Mouse (Mus musculus) ES-Bruce4 (cell line): ENCODE measurements at regions not wholly inside any gene's neighbourhood (a gene's known extent, or its start where the extent isn't known, plus 50 kb on each side); places are given as distances from the start of the nearest gene placed in this dataset.
"Not testable (repeated sequence)": the region's sequence is repeated elsewhere in the genome, so short reads cannot be mapped to it uniquely, and the experiment has no call there.

ENCODE experiments used
- H3K27ac ChIP-seq: 2 replicates; pipeline ENCODE4 v1.5.1; 2012; ENCODE audit warnings: low read length, inconsistent platforms; ENCODE audit not compliant: insufficient read depth
- H3K27me3 ChIP-seq: 2 replicates; pipeline ENCODE4 v1.6.1; 2012; ENCODE audit warnings: mild to moderate bottlenecking, low read length, inconsistent platforms; ENCODE audit not compliant: control insufficient read depth, poor library complexity, insufficient read depth, severe bottlenecking
- H3K36me3 ChIP-seq: 2 replicates; pipeline ENCODE4 v1.6.1; 2012; ENCODE audit warnings: inconsistent platforms, mild to moderate bottlenecking, low read length, moderate library complexity; ENCODE audit not compliant: control insufficient read depth, poor library complexity, insufficient read depth, severe bottlenecking
- H3K4me1 ChIP-seq: one replicate; pipeline ENCODE4 v1.8.1; 2011; ENCODE audit warnings: low read length; ENCODE audit not compliant: control insufficient read depth, insufficient read depth
- H3K4me3 ChIP-seq: 2 replicates; pipeline ENCODE4 v1.5.1; 2011; ENCODE audit warnings: low read depth, mild to moderate bottlenecking, low read length
- H3K9ac ChIP-seq: 2 replicates; pipeline ENCODE4 v1.6.1; 2012; ENCODE audit warnings: low read depth, mild to moderate bottlenecking, inconsistent platforms; ENCODE audit not compliant: poor library complexity, severe bottlenecking
- H3K9me3 ChIP-seq: replicated peaks from 2 replicates; pipeline ENCODE4 v1.6.1; 2012; ENCODE audit warnings: mild to moderate bottlenecking, low read length, inconsistent platforms; ENCODE audit not compliant: control insufficient read depth, poor library complexity, insufficient read depth, severe bottlenecking
- CTCF ChIP-seq: IDR thresholded peaks from one replicate; pipeline ENCODE4 v1.8.1; 2011; ENCODE audit warnings: low read depth, low read length
- EP300 ChIP-seq: IDR thresholded peaks from 2 replicates; pipeline ENCODE4 v1.6.1; 2011; ENCODE audit warnings: low read depth, low read length; ENCODE audit not compliant: insufficient read depth
- POLR2A ChIP-seq: IDR thresholded peaks from one replicate; pipeline ENCODE4 v1.8.1; 2011; ENCODE audit warnings: low read length; ENCODE audit not compliant: insufficient read depth

GRCm38 (mm10) chr12:8087958-8088357 is 110.5 kb downstream of the Apob start:
- no peaks in the 10 kb centered on the region for H3K4me1 ChIP-seq
- H3K9me3 ChIP-seq, result no peaks in the 10 kb centered on the region
- TF ChIP-seq EP300 (no peak), CTCF (no peak), POLR2A (no peak)
- H3K4me3 ChIP-seq, result no peak overlapping the region
- H3K9ac ChIP-seq, result no peak overlapping the region
- no peaks in the 10 kb centered on the region for H3K36me3 ChIP-seq
- no peak overlapping the region for H3K27ac ChIP-seq
- no peaks in the 10 kb centered on the region; the same call in 1 of the 2 replicates for H3K27me3 ChIP-seq

- H3K36me3 ChIP-seq, result no peaks in the 10 kb centered on the region
- no peak for TF ChIP-seq POLR2A
- no peak for TF ChIP-seq EP300
- TF ChIP-seq CTCF, result no peak
- no peaks in the 10 kb centered on the region; the same call in 1 of the 2 replicates for H3K27me3 ChIP-seq
- H3K4me1 ChIP-seq, result no peaks in the 10 kb centered on the region
- H3K9me3 ChIP-seq, result no peaks in the 10 kb centered on the region
- no peak overlapping the region for H3K27ac ChIP-seq
- no peak overlapping the region for H3K9ac ChIP-seq
- no peak overlapping the region for H3K4me3 ChIP-seq
These were observed 112.2 kb downstream of the Apob start for GRCm38 (mm10) chr12:8089423-8090278.

DNA sequence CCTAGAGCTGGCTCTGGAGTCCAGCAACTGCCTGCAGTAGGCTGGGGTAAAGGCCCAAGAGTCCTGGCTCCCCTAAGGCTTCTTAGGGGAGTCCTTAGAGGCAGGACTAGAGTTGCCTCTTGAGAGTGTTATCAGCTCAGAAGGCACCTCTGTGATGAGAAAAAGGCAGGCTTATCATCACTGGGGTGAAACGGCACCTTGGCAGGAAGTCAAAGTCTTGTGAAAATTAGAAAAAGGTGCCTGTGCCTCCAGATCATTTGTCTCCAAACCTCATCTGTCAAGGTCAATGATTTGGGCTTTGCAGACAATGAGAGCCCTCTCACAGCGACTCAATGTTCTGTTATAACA is 112.8 kb downstream of the Apob start:
- no peak overlapping the region for H3K27ac ChIP-seq
- no peak for TF ChIP-seq CTCF
- TF ChIP-seq EP300, result no peak
- no peak for TF ChIP-seq POLR2A

DNA sequence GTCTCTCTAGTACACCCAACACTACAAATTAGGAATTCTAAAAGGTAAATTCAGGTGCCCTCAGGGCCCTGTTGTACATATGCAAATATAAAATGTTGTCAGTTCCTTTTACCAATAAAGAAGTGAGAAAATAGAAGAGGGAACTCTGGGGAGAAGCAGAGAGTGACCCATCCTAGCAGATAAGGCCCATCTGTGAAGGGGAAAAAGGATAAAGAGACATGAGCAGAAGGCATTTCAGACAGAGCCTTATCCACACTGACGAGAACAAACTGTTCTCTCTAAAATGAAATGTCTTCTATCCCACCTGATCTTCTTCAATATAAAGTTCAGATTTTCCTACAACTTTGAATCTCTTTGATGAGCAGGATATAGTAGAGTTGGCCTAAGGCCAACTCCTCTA is 114.5 kb upstream of the Ldah start:
- Histone ChIP-seq H3K4me3 (no peak overlapping the region), H3K36me3 (no peaks in the 10 kb centered on the region), H3K27ac (no peak overlapping the region), H3K4me1 (no peaks in the 10 kb centered on the region), H3K27me3 (no peaks in the 10 kb centered on the region; the same call in 1 of the 2 replicates), H3K9me3 (no peaks in the 10 kb centered on the region), H3K9ac (no peak overlapping the region)
- TF ChIP-seq CTCF, result no peak
- TF ChIP-seq POLR2A, result no peak
- no peak for TF ChIP-seq EP300

More for the DNA sequence above, 112.8 kb downstream of the Apob start:
- Histone ChIP-seq H3K4me3 (no peak overlapping the region), H3K9me3 (no peaks in the 10 kb centered on the region), H3K36me3 (no peaks in the 10 kb centered on the region), H3K9ac (no peak overlapping the region), H3K27me3 (no peaks in the 10 kb centered on the region; the same call in 1 of the 2 replicates), H3K4me1 (no peaks in the 10 kb centered on the region)

- Histone ChIP-seq H3K9me3 (no peaks in the 10 kb centered on the region), H3K27ac (no peak overlapping the region), H3K4me1 (no peaks in the 10 kb centered on the region), H3K27me3 (no peaks in the 10 kb centered on the region; the same call in 1 of the 2 replicates), H3K36me3 (no peaks in the 10 kb centered on the region), H3K4me3 (no peak overlapping the region), H3K9ac (no peak overlapping the region)
- TF ChIP-seq POLR2A, result no peak
These were observed 112.0 kb upstream of the Ldah start for GRCm38 (mm10) chr12:8095946-8096345.

- H3K9me3 ChIP-seq, H3K4me1 ChIP-seq, H3K27ac ChIP-seq, H3K27me3 ChIP-seq, H3K4me3 ChIP-seq, H3K9ac ChIP-seq, H3K36me3 ChIP-seq: not testable (repeated sequence)
These were observed 109.5 kb upstream of the Ldah start for GRCm38 (mm10) chr12:8098395-8098794.
